Mouse (Mus musculus) adrenal gland, postnatal 10 days (tissue): Measurements from ENCODE around the gene Spon2. TPM values are rescaled to one million over a fixed set of nuclear protein-coding genes. Genes with fewer than 3 reads are reported as not detected.

ENCODE experiments used
- DNase-seq: peaks from one replicate; pipeline ENCODE4 v3.0.0; 2021; ENCODE audit warnings: mixed read lengths
- total RNA-seq, 2 experiments: library from RNA; stranded (reverse); gene quantifications; 2 replicates each; pipeline ENCODE4 v1.2.3; 2021

Spon2 gene
- total RNA-seq, 2 experiments from 2014 or later = 7.8 to 8.5 TPM

- DNase-seq = no peak
Measured at GRCm38 (mm10) chr5:33217663-33218062, 592 bp downstream of the Spon2 start.

GRCm38 (mm10) chr5:33214723-33215122 is 3.5 kb downstream of the Spon2 start:
- DNase-seq = peak; percentile 36

- DNase-seq = peak; percentile 61
Measured at GRCm38 (mm10) chr5:33211254-33211653, 7.0 kb downstream of the Spon2 start.

DNA sequence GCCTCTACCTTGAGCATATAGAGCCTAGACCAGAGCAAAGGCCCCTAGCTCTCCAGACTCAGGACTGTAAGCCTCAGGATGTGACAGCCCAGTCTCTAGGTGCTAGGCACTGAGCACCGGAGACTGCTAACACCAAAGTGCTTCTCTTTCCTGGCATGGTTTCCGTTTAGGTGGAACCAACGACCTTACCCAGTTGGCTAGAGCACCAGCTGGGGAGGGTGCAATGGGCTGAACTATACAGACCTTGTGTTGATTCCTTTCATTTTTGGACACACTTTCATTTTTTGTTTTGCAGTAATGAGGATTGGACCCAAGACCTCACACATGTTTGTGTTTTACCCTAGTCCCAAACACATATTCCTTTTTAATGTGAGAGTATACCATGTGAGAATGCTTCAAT is 7.7 kb downstream of the Spon2 start:
- DNase-seq = peak; percentile 43

DNA sequence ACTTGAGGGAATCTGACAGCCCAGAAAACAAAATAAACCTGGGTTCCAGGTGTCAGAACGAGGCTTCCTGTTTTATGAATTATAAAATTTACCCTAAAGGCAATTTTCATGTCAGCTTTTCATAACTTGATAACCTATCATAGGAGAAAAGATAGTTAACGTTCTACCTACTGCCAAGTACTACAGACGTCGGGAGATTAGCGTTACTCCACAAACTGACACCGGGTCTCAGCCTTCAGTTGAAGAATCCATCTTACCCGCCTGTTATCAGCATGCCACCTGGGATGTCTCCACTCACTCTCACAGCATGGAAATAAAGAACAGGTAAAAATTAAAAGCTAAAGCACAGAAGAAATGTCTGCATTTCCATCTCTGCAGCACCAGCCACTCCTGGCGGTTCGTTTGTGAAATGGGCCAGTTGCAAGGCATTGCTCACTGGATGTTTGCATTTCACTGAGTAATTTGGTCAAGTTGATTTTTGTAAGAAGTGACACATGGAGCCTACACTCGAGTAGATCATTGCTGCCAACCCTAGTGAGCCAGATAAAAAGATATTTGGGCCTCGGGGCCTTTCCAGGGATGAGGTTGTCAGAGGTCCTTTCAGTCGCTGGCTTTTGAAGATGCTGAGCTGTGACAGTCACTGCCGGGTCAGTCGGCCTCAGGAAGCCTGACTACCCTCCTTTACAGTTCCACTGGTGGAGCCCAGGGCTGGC is 9.6 kb downstream of the Spon2 start:
- DNase-seq = no peak

DNA sequence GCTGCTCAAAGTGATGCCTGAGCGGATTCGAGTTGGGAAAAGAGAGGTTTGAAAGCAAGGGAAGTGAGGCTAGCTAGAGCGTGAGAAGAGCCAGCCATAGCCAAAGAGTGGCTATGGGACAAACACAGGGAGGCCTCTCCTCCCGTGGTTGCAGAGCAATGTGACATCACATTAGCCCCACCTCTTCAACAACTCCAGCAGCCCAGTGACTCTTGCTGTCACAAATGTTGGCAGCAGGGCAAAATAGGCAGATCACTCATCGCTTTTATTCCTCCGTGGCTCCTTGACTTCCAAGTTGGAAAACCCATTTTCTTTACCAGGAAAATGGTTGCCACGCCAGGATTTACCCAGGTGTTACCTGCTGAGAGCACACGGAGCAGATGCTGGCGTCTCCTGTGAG is 11.1 kb downstream of the Spon2 start:
- no peak for DNase-seq

DNA sequence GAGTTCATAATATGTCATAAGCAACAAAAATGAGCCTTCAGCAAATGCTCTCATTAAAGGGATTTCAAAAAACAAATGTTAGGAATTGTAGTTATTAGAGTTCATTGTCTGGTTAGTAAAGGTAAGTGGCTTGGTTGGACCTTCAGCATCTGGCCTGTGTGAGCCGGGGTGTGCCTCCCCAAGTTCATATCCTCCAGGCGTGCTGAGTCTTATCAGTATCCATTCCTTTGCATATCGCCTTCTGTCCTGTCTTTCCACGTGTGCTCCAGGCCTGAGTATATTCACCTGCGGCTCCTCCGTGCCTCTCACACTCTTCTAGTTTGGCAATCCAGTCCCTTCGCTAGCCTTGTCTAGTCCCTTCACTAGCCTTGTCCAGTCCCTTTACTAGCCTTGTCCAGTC is 11.9 kb downstream of the Spon2 start:
- DNase-seq = no peak

DNA sequence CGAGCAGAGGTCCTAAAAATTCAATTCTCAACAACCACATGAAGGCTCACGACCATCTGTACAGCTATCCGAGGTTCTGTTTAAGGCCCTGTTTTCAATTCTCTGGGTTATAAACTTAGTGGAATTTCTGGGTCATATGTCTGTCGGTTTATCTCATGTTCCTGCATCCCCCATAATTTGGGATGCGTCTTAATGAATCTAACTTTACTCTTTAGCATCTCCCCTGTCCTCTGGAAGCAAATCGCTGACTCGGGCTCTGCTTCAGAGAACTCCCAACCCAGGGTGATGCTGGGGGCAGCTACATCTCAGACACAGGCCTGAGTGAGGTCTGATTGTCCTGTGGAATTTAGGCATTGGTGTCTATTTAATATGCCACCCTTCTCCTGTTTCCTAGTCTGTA is 14.0 kb downstream of the Spon2 start:
- no peak for DNase-seq

DNA sequence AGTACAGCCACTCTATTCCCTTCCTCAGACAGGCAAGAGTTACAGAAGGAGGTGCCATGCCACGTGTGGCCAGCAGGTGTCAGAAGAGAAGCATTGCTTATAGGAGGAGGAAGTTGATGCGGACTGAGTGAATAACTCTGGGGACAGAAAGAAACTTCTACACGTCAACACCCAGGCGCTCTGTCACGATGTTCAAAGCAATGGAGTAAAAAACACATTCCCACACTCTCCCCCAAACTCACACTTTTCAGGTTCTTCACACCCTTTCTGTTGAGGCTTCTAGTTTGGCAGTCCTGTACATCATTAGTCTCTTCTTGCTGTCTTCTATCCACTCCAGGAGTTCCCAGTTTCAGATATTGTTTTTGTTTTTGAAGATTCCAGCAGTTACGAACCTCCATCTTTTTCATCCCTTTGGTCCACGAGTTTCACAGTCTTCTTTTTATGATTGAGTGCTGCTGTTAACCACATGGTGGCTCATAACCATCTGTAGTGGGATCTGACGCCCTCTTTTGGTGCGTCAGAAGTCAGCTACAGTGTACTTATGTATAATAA is 14.5 kb downstream of the Spon2 start:
- peak; percentile 88 for DNase-seq

DNA sequence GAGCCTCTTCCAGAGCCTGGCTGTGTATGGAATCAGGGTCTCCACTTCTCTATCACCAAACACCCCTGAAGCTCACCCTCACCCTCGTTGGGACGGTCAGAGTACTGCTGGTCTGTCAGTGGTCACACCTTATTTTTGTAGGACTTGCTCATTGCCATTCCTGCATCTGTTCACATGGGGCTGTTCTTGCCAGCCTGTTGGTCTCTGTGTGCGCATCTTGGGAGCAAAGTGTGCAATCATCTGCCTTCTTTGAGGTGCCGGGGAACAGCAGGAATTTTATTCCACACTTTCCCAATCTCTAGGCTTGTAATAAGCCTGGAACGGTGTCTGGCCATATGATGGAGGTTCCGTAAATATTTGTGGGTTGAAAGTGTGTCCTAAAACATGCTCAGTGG is 15.1 kb downstream of the Spon2 start:
- no peak for DNase-seq

DNA sequence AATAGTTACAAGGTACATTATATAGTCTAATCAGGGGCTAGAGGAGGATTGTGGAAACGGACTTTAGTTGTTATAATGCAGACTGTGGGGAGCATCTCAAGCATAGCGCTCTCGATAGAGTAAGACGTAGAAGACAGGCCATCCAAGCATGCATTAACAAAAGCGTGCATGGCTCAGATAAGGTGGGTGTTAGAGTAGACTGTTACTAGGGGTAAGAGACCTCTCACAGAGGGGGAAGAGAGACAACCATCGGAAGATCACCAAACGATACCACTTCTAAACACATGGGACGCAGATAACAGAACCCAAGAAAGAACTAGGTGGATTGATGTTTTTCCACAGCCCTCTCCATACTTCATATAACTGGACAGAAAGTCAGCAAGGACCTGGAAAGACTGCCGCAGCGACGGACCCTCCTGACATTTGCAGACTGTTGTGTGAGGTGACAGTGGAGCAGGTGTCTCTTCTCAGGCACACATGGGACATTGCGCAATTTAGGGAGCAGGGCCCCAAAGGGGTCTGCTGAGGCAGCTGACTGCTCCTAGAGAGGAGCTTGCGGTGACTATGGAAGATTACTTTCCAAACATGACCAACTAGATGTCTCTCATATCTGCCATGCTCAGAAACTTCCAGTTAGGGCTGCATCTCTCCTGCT is 15.6 kb downstream of the Spon2 start:
- no peak for DNase-seq

DNA sequence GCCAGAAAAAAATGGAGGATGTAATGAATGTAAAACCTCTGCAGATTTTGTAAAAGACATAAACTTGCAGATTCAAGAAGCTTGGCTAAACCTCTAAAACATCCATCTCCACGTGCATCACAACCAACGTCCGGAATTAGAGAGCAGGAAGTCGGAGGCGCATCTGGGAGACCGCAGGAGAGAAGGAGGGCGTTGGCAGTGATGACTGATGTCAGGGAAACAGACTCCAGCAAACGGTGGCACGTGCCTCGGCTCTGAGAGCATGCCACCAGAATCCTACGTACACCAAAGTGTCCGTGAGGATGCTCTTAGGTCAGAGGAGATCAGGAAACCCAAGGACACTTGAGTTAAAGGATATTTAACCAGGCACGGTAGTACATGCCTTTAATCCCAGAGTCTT is 16.6 kb downstream of the Spon2 start:
- no peak for DNase-seq

DNA sequence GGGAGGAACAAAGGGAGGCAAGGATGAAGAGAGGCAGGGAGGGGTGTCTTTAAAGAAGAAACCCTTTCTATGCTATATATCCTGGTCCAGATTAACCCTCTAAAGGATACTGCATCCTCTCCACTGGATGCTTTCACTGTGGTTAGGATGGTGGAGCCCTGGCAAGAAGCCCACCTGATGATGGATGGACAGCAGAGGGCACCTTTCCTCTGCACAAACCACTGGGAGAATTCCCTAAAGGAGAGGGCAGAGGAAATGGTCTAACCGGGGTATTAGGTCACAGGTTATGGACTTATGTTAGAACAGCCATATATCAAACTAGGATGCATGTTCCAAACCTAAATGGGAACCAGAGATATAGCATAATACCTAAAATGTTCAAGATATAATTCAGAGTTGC is 18.2 kb downstream of the Spon2 start:
- DNase-seq = no peak

GRCm38 (mm10) chr5:33195246-33195852 is 22.9 kb downstream of the Spon2 start:
- DNase-seq = no peak

DNA sequence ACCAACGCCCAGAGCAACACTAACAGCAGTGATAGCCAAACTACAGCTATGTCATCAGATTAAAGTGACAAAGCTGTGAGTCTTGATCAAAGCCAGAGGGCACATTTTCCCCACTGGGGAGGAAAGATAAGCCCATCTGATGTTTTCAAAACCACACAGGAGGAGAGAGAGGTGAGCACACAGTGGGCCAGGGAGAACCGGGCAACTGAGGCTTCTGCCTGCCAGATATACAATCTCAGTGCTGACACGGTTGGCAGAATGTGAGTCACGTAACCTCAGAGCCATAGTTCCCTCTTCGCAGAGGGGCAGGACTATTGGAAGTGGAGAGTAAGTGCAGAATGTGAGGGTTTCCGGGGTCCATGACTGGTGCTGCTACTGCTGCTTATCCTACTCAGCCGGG is 24.7 kb downstream of the Spon2 start:
- no peak for DNase-seq

Other genes with a start within 250 kb of the Spon2 start
- 100 to 1,000 TPM; 137 to 144 TPM for gene Ywhah, start 199.6 kb downstream of the Spon2 start, total RNA-seq
- under 1 TPM; 0.06 to 0.12 TPM for gene Slc5a1, start 114.2 kb downstream of the Spon2 start, total RNA-seq
- 100 to 1,000 TPM; 202 to 229 TPM for gene Ctbp1, start 56.5 kb upstream of the Spon2 start, total RNA-seq
- 10 to 100 TPM; 86.8 to 97.7 TPM for gene Maea, start 117.1 kb upstream of the Spon2 start, total RNA-seq
- 10 to 100 TPM in 1 of 2 experiments, 1 to 10 TPM in 1; 8.1 to 14.0 TPM for gene Uvssa, start 160.1 kb upstream of the Spon2 start, total RNA-seq
- not detected for gene Nkx1-1, start 215.5 kb upstream of the Spon2 start, total RNA-seq